Mouse (Mus musculus): ENCODE results near the gene Ccs. TPM values are rescaled to one million over a fixed set of nuclear protein-coding genes. Genes with fewer than 3 reads are reported as not detected.

The Ccs gene
- polyA plus RNA-seq, 1 experiment: 52.7 TPM

DNA sequence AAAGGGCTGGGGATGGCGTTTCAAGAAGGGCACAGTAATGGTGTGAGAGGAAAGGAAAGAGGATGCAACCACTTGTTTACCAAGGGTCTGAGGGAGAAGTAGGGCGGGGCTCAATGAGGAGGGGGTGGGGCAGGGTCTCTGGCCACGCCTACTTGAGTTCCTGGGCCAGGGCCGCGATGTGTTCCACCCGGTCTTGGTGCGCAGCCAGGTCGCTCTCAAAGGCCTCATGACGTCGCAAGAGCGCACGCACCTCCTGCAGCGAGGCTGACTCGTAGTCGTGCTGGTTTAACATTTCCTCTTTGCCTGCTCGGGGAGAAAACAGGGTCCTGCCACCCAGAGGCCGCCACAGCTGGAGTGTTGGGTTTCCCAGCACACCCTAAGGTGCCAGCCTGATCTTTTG, 26.0 kb upstream of the Ccs start:
- Histone ChIP-seq H3K27me3 (ENCODE audit: control insufficient read depth, insufficient read depth, low read length) (no peaks in the 10 kb centered on the region), H3K4me3 (replicated peaks; ENCODE audit: insufficient read depth, low read depth, low read length) (no peak overlapping the region), H3K4me1 (ENCODE audit: control insufficient read depth, insufficient read depth, low read length) (peaks cover 13% of the 10 kb centered on the region), H3K27ac (ENCODE audit: insufficient read depth, low read length) (no peak overlapping the region)
- TF ChIP-seq POLR2A (IDR thresholded peaks at IDR 0.05; ENCODE audit: borderline replicate concordance, insufficient read depth, low read length) (no peak), CTCF (IDR thresholded peaks at IDR 0.05; ENCODE audit: borderline replicate concordance, insufficient read depth, low read depth, low read length) (no peak)
- WGBS: 10% methylated on average over 17 of the region's 17 CpGs
- DNase-seq: no peak

DNA sequence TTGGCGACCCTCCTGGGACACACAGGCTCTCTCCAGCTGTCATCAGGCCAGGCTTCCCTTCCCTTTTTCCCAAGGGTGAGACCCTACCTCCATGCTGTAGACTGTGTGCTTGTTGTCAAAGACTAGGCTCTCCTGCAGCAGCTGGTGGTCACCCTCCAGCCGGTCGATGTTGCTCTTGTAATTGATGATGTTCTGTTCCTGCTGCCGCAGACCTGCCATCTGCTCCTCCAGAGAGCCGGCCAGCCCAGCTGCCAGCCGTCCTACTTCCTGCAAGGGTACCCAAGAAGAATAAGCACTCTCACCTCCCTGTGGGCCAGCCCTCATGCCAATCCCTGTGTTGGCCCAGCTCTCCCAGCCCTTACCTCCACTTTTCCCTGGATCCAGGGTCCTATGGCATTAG, 23.9 kb upstream of the Ccs start:
- Histone ChIP-seq H3K27me3 (ENCODE audit: control insufficient read depth, insufficient read depth, low read length) (no peaks in the 10 kb centered on the region), H3K4me1 (ENCODE audit: control insufficient read depth, insufficient read depth, low read length) (peaks cover 13% of the 10 kb centered on the region), H3K4me3 (replicated peaks; ENCODE audit: insufficient read depth, low read depth, low read length) (no peak overlapping the region), H3K27ac (ENCODE audit: insufficient read depth, low read length) (no peak overlapping the region)
- 19% methylated on average over 6 of the region's 6 CpGs for WGBS
- DNase-seq: no peak
- TF ChIP-seq POLR2A (IDR thresholded peaks at IDR 0.05; ENCODE audit: borderline replicate concordance, insufficient read depth, low read length) (no peak), CTCF (IDR thresholded peaks at IDR 0.05; ENCODE audit: borderline replicate concordance, insufficient read depth, low read depth, low read length) (no peak)

DNA sequence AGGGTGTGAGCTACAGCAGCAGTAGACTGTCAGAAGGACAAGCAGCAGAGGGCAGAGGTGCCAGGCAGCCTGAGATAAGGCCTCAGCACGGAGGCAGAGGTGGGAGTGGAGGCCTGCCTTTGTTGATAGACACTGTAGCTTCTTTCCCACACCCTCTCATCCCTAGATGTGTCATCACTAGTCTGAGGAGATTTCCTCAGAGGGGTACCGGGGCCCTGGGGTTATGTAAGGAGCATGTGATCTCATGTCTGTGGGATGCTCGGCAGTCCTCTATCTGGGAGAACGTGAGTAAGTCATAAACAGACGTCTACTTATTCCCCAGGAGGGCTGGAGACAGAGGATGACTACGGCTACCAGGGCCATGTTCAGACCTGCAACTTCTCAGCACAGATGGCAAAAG, 19.9 kb upstream of the Ccs start:
- no peaks in the 10 kb centered on the region for H3K27me3 ChIP-seq (ENCODE audit: control insufficient read depth, insufficient read depth, low read length)
- DNase-seq: no peak
- 61% methylated on average over 6 of the region's 6 CpGs for WGBS

GRCm38 (mm10) chr19:4855951-4856350, 16.8 kb upstream of the Ccs start:
- H3K27ac ChIP-seq (ENCODE audit: insufficient read depth, low read length): peak overlapping the region; percentile 67; the same call in 1 of the 2 replicates

More for the DNA sequence above, 19.9 kb upstream of the Ccs start:
- TF ChIP-seq CTCF (IDR thresholded peaks at IDR 0.05; ENCODE audit: borderline replicate concordance, insufficient read depth, low read depth, low read length) (no peak), POLR2A (IDR thresholded peaks at IDR 0.05; ENCODE audit: borderline replicate concordance, insufficient read depth, low read length) (no peak)
- H3K4me3 ChIP-seq (replicated peaks; ENCODE audit: insufficient read depth, low read depth, low read length): no peak overlapping the region
- peaks cover 10% of the 10 kb centered on the region for H3K4me1 ChIP-seq (ENCODE audit: control insufficient read depth, insufficient read depth, low read length)
- H3K27ac ChIP-seq (ENCODE audit: insufficient read depth, low read length): no peak overlapping the region

DNA sequence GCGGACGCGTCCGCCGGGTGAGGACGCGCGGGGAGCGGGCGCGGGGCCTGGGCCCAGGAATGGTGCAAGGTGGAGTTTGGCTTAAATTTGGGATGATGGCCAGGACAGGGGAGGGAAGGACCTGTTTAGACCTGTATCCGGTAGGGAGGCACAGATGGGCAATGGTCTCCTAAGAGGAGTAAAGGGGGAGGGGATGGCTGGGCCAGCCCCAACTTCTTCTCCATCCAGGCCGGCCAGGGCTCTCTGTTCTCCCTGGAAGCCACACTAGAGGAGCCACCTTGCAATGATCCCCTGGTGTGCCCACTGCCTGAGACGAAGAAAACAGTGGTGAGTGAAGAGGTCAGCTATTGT, 16.3 kb upstream of the Ccs start:
- DNase-seq: no peak
- Histone ChIP-seq H3K4me1 (ENCODE audit: control insufficient read depth, insufficient read depth, low read length) (peaks cover 4% of the 10 kb centered on the region), H3K27me3 (ENCODE audit: control insufficient read depth, insufficient read depth, low read length) (no peaks in the 10 kb centered on the region), H3K4me3 (replicated peaks; ENCODE audit: insufficient read depth, low read depth, low read length) (peak overlapping the region; percentile 71), H3K27ac (ENCODE audit: insufficient read depth, low read length) (peak overlapping the region; percentile 67)
- TF ChIP-seq POLR2A (IDR thresholded peaks at IDR 0.05; ENCODE audit: borderline replicate concordance, insufficient read depth, low read length) (no peak), CTCF (IDR thresholded peaks at IDR 0.05; ENCODE audit: borderline replicate concordance, insufficient read depth, low read depth, low read length) (no peak)
- WGBS: 1% methylated on average over 14 of the region's 14 CpGs

More at GRCm38 (mm10) chr19:4855951-4856350, 16.8 kb upstream of the Ccs start:
- H3K27me3 ChIP-seq (ENCODE audit: control insufficient read depth, insufficient read depth, low read length): no peaks in the 10 kb centered on the region
- 72% methylated on average over 4 of the region's 4 CpGs for WGBS
- DNase-seq: no peak
- no peak for TF ChIP-seq CTCF (IDR thresholded peaks at IDR 0.05; ENCODE audit: borderline replicate concordance, insufficient read depth, low read depth, low read length)
- TF ChIP-seq POLR2A (IDR thresholded peaks at IDR 0.05; ENCODE audit: borderline replicate concordance, insufficient read depth, low read length): no peak
- peaks cover 4% of the 10 kb centered on the region for H3K4me1 ChIP-seq (ENCODE audit: control insufficient read depth, insufficient read depth, low read length)
- H3K4me3 ChIP-seq (replicated peaks; ENCODE audit: insufficient read depth, low read depth, low read length): peak overlapping the region; percentile 71

- peak; percentile 95 to 96 for DNase-seq
- Histone ChIP-seq H3K27me3 (ENCODE audit: control insufficient read depth, insufficient read depth, low read length) (no peaks in the 10 kb centered on the region), H3K4me1 (ENCODE audit: control insufficient read depth, insufficient read depth, low read length) (peaks cover 4% of the 10 kb centered on the region), H3K4me3 (replicated peaks; ENCODE audit: insufficient read depth, low read depth, low read length) (peak within 1 kb of the TSS; percentile 71), H3K27ac (ENCODE audit: insufficient read depth, low read length) (peak within 1 kb of the TSS; percentile 67)
- 3% methylated on average over 45 of the region's 45 CpGs for whole genome bisulfite sequencing
- TF ChIP-seq POLR2A (IDR thresholded peaks at IDR 0.05; ENCODE audit: borderline replicate concordance, insufficient read depth, low read length) (peak; percentile 71), CTCF (IDR thresholded peaks at IDR 0.05; ENCODE audit: borderline replicate concordance, insufficient read depth, low read depth, low read length) (no peak)
Observed at GRCm38 (mm10) chr19:4854552-4855469, 15.7 kb upstream of the Ccs start, which contains the start of gene Ctsf. Gene Ctsf, plus strand, starts transcription at chr19:4855130.

- WGBS: 33% methylated on average over 5 of the region's 5 CpGs
- no peak for DNase-seq
- Histone ChIP-seq H3K27me3 (ENCODE audit: control insufficient read depth, insufficient read depth, low read length) (no peaks in the 10 kb centered on the region; the same call in 1 of the 2 replicates), H3K4me3 (replicated peaks; ENCODE audit: insufficient read depth, low read depth, low read length) (no peak overlapping the region), H3K27ac (ENCODE audit: insufficient read depth, low read length) (no peak overlapping the region), H3K4me1 (ENCODE audit: control insufficient read depth, insufficient read depth, low read length) (no peaks in the 10 kb centered on the region; the same call in 1 of the 2 replicates)
- TF ChIP-seq CTCF (IDR thresholded peaks at IDR 0.05; ENCODE audit: borderline replicate concordance, insufficient read depth, low read depth, low read length) (no peak), POLR2A (IDR thresholded peaks at IDR 0.05; ENCODE audit: borderline replicate concordance, insufficient read depth, low read length) (no peak)
Observed at GRCm38 (mm10) chr19:4850281-4850680, 11.1 kb upstream of the Ccs start.

- no peak overlapping the region for H3K4me3 ChIP-seq (replicated peaks; ENCODE audit: insufficient read depth, low read depth, low read length)
- no peaks in the 10 kb centered on the region; the same call in 1 of the 2 replicates for H3K27me3 ChIP-seq (ENCODE audit: control insufficient read depth, insufficient read depth, low read length)
- no peaks in the 10 kb centered on the region; the same call in 1 of the 2 replicates for H3K4me1 ChIP-seq (ENCODE audit: control insufficient read depth, insufficient read depth, low read length)
- WGBS: 67% methylated on average over 4 of the region's 4 CpGs
- no peak for TF ChIP-seq POLR2A (IDR thresholded peaks at IDR 0.05; ENCODE audit: borderline replicate concordance, insufficient read depth, low read length)
- no peak for TF ChIP-seq CTCF (IDR thresholded peaks at IDR 0.05; ENCODE audit: borderline replicate concordance, insufficient read depth, low read depth, low read length)
- no peak for DNase-seq
- no peak overlapping the region for H3K27ac ChIP-seq (ENCODE audit: insufficient read depth, low read length)
Observed at GRCm38 (mm10) chr19:4849800-4850199, 10.7 kb upstream of the Ccs start.

Measured in cerebellum, adult 2 months (tissue).